Mouse (Mus musculus) embryonic facial prominence, embryonic 13.5 days (tissue): ENCODE data around the gene Luc7l2. TPM values are rescaled to one million over a fixed set of nuclear protein-coding genes. Genes with fewer than 3 reads are reported as not detected.
"Not testable (repeated sequence)": the region's sequence is repeated elsewhere in the genome, so short reads cannot be mapped to it uniquely, and the experiment has no call there.

Experiments used
- ATAC-seq: fragments of 200-750 bp; cut with Nextera tagmentation; 2 replicates; pipeline ENCODE4 v1.8.0; 2017; ENCODE audit warnings: low read depth; ENCODE audit not compliant: insufficient number of reproducible peaks, insufficient read depth, low FRiP score, low TSS enrichment
- H3K27ac ChIP-seq: fragments of 300-500 bp; sonication (generic); 2 replicates; pipeline ENCODE4 v1.5.1; 2015; ENCODE audit warnings: moderate library complexity, mild to moderate bottlenecking, inconsistent platforms
- H3K27me3 ChIP-seq: fragments of 300-500 bp; sonication (generic); 2 replicates; pipeline ENCODE4 v1.6.1; 2015; ENCODE audit warnings: mild to moderate bottlenecking, inconsistent platforms
- H3K36me3 ChIP-seq: fragments of 300-500 bp; sonication (generic); 2 replicates; pipeline ENCODE4 v1.6.1; 2015; ENCODE audit warnings: mild to moderate bottlenecking, inconsistent platforms
- H3K4me1 ChIP-seq: fragments of 300-500 bp; sonication (generic); 2 replicates; pipeline ENCODE4 v1.6.1; 2015; ENCODE audit warnings: inconsistent platforms
- H3K4me2 ChIP-seq: fragments of 300-500 bp; sonication (generic); 2 replicates; pipeline ENCODE4 v1.6.1; 2015; ENCODE audit warnings: moderate library complexity, mild to moderate bottlenecking, inconsistent platforms
- H3K4me3 ChIP-seq: fragments of 300-500 bp; sonication (generic); 2 replicates; pipeline ENCODE4 v1.5.1; 2015; ENCODE audit warnings: mild to moderate bottlenecking, inconsistent platforms
- H3K9ac ChIP-seq: fragments of 300-500 bp; sonication (generic); 2 replicates; pipeline ENCODE4 v1.6.1; 2015; ENCODE audit warnings: mild to moderate bottlenecking, inconsistent platforms
- H3K9me3 ChIP-seq: fragments of 300-500 bp; sonication (generic); 2 replicates; pipeline ENCODE4 v1.6.1; 2016; ENCODE audit warnings: inconsistent platforms
- WGBS: fragments of 180-500 bp; shearing (Covaris S2); methylation state at CpG from one replicate; pipeline ENCODE4 v1.1.7; 2015; ENCODE audit warnings: mixed read lengths; 5-methylcytosine and 5-hydroxymethylcytosine counted together
- polyA plus RNA-seq: library from polyadenylated mRNA; unstranded; fragments of >200 nt; fragmentation: Nextera tagmentation; extraction: Ambion mirVana; gene quantifications from 2 replicates; pipeline ENCODE4 v1.2.1, GENCODE M21; 2015

The Luc7l2 gene
- polyA plus RNA-seq, 1 experiment from 2014 or later: 59.2 TPM

DNA sequence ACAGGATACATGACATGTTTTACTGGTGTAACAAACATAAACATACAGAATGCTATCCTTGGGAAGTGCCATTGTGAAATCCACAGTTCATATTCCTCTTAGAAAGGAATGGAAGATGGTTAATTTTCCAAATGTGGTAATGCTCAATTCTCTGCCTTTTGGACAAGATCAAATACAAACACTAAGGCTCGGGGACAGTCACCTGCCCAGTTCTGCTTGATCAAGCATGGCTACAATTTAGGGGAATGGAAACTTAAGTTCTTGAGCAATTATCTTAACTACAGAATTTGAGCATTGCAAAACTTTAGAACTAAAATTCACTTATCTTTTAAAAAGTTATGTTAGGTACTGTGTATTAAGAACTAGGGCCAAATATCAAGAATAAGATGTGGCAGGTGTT, 15.3 kb upstream of the Luc7l2 start:
- H3K27ac ChIP-seq: no peak overlapping the region; the same call in 1 of the 2 replicates
- no peak for ATAC-seq
- peak overlapping the region; percentile 63 for H3K4me2 ChIP-seq
- H3K9ac ChIP-seq: no peak overlapping the region; the same call in 1 of the 2 replicates
- H3K27me3 ChIP-seq: no peaks in the 10 kb centered on the region
- H3K36me3 ChIP-seq: peaks cover 10% of the 10 kb centered on the region; the same call in 1 of the 2 replicates
- H3K4me1 ChIP-seq: no peaks in the 10 kb centered on the region
- no peaks in the 10 kb centered on the region for H3K9me3 ChIP-seq
- peak overlapping the region; percentile 80 for H3K4me3 ChIP-seq
- WGBS: 93% methylated on average over 1 of the region's 1 CpGs

DNA sequence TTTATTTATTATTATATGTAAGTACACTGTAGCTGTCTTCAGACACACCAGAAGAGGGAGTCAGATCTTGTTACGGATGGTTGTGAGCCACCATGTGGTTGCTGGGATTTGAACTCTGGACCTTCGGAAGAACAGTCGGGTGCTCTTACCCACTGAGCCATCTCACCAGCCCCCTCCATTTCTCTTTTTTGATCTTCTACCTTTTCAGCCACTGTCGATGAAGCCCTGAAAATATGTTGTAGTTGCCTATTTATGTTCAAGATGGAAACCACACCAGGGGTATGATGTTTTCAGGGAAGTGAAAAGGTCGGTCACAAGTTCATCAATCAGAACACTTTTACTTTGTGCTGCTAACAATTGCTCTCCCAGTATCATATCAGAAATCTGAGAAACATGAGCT, 7.0 kb upstream of the Luc7l2 start:
- not testable (repeated sequence) for ATAC-seq, H3K4me1 ChIP-seq, H3K4me2 ChIP-seq, H3K27me3 ChIP-seq, H3K9ac ChIP-seq, H3K4me3 ChIP-seq, H3K27ac ChIP-seq, H3K9me3 ChIP-seq
- peaks cover 10% of the 10 kb centered on the region; the same call in 1 of the 2 replicates for H3K36me3 ChIP-seq
- 88% methylated on average over 5 of the region's 5 CpGs for WGBS

DNA sequence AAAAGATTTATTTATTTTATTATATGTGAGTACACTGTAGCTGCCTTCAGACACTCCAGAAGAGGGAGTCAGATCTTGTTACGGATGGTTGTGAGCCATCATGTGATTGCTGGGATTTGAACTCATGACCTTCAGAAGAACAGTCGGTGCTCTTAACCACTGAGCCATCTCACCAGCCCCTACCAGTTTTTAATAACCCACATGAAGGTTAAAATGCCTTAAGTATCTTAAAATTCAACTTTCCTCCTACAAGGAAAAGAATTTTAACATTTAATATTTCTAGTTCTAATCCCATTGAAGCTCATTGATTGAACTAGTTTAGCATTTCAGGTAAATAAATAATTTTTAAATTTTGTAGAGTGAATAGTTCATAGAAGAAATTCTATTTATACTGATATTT, 4.1 kb upstream of the Luc7l2 start:
- WGBS: 81% methylated on average over 2 of the region's 2 CpGs
- not testable (repeated sequence) for H3K9ac ChIP-seq, H3K9me3 ChIP-seq, H3K4me1 ChIP-seq, H3K36me3 ChIP-seq, H3K27ac ChIP-seq, ATAC-seq, H3K27me3 ChIP-seq, H3K4me3 ChIP-seq, H3K4me2 ChIP-seq

DNA sequence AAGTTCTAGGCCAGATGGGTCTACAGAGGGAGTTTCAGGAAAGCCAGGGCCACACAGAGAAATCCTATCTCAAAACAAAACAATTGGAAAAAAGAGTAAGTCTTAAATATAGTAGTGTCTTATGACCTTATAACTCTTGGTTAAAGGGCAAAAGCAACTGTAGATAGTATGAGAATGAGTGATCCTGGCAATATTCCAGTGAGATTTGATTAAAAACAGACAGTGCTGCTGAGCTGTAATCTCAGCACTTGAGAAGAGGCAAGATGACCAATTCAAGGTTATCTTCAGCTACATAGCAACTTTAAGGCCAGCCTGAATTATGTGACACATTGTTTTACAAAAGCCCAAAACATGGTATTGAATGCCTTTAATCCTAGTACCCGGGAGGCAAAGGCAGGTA, 3.4 kb upstream of the Luc7l2 start:
- no peak overlapping the region for H3K9ac ChIP-seq
- no peak for ATAC-seq
- H3K4me1 ChIP-seq: peaks cover 5% of the 10 kb centered on the region; the same call in 1 of the 2 replicates
- no peak overlapping the region for H3K27ac ChIP-seq
- no peaks in the 10 kb centered on the region for H3K36me3 ChIP-seq
- 67% methylated on average over 1 of the region's 1 CpGs for WGBS
- no peaks in the 10 kb centered on the region for H3K9me3 ChIP-seq
- no peak overlapping the region for H3K4me2 ChIP-seq
- no peak overlapping the region for H3K4me3 ChIP-seq
- no peaks in the 10 kb centered on the region for H3K27me3 ChIP-seq

DNA sequence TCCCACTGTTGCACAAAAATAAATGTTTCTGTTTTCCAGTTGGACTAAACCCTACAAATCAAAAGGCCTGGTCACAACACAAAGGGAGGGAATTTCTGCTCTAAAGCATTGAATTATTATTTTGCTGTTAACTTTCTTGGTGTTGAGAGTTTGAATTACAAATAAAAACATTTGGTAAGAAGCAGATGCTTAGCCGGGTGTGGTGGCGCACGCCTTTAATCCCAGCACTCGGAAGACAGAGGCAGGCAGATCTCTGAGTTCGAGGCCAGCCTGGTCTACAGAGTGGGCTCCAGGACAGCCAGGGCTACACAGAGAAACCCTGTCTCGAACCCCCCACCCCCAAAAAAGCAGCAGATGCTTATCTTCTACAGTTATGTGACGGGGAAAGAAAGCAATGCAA, 2.5 kb upstream of the Luc7l2 start:
- not testable (repeated sequence) for H3K4me2 ChIP-seq, H3K27ac ChIP-seq, ATAC-seq, H3K9ac ChIP-seq, H3K27me3 ChIP-seq, H3K4me3 ChIP-seq, H3K36me3 ChIP-seq, H3K4me1 ChIP-seq, H3K9me3 ChIP-seq
- 90% methylated on average over 7 of the region's 7 CpGs for WGBS

DNA sequence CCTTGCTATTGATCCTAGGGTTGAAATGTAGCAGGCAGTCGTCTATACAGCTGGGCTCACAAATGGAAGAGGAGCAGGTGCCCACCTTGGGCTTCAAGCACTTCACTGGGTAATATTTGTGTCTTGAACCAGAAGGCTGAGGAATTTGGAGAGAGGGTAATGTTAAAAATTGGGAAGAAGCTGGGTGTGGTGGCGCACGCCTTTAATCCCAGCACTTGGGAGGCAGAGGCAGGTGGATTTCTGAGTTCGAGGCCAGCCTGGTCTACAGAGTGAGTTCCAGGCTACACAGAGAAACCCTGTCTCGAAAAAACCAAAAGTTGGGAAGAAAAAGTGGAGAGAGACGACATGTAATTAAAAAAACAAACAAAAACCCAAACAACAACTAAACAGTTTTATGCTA, 1.3 kb upstream of the Luc7l2 start:
- H3K9me3 ChIP-seq, H3K27ac ChIP-seq, H3K9ac ChIP-seq, H3K4me3 ChIP-seq, H3K27me3 ChIP-seq, H3K36me3 ChIP-seq, ATAC-seq: not testable (repeated sequence)
- Histone ChIP-seq H3K4me1 (peaks cover 16% of the 10 kb centered on the region), H3K4me2 (peak overlapping the region; percentile 69)
- 87% methylated on average over 6 of the region's 6 CpGs for WGBS

DNA sequence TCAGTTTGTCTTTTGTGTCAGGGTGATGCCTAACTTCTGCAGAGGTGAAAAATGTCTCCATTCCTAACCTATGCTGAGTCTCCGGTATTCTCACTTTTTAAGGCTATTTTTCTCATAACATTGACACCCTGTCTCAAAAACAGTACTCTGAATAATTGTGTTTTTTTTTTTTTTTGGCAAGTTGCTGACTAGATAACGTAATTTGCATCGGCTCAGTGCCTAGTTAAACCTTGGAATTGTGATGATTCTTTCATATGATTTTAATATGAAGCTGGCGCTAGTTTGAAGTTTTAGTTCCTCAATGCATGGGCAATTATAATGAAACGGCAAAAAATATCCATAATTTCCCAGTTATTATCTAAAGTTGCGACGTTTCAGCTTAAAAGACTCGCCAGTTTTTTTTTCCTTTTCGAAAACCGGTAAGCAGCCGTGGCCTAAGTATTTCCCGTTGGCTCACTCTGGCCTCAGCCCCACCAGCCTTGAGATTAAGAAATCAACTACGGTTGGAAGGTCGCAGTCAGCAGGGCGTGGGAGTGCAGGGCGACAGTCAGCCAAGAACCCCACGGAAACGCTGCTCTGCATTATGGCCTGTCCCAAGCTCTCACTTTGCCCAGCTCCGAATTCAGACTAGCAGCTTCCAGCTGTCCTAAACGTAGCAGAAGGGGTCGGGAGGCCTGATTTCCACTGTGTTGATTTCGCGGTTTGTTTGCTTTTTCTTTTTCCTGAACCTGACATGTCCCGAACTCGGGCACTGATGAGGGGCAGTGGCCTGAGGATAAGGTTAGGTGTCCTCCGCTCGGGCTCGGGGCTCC, 678 bp upstream of the Luc7l2 start:
- peak; percentile 17; the same call in 1 of the 2 replicates for ATAC-seq

DNA sequence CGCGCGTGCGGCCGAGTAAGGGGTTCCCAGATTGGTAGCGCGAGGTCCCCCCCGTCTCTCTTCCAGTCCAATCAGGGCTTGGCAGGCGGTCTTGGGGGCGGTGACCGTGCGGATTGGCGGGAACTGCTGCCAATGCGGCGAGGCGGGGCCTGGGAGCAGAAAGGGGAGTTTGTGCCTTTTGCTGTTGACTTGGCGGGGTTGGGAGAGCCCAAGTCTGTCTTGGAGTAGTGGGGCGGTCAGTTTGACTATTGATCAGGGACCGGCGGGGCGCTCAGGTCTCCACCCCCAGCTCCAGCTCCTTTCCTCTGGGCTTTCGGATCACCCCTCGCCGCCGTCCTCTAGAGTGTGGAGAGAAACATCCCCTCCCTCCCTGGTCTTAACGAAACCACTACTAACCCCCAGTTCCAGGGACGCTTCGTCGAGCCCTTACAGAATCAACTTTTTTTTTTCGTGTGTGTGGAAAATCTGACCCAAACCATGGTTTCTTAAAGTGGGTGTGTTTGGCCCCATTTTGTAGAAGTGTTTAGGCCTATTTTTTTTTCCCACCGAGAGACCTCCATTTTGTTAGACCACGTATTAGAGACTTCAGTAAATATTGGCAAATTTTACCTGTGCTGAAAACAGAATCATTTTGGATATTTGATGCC, 978 bp downstream of the Luc7l2 start:
- H3K4me2 ChIP-seq: peak overlapping the region; percentile 54
- WGBS: under 1% methylated on average over 32 of the region's 32 CpGs
- peak overlapping the region; percentile 70 for H3K4me3 ChIP-seq
- H3K4me1 ChIP-seq: peaks cover 17% of the 10 kb centered on the region
- no peaks in the 10 kb centered on the region for H3K9me3 ChIP-seq
- no peaks in the 10 kb centered on the region for H3K36me3 ChIP-seq
- peak; percentile 94 for ATAC-seq
- peak overlapping the region; percentile 99 for H3K27ac ChIP-seq
- peak overlapping the region; percentile 94 for H3K9ac ChIP-seq
- H3K27me3 ChIP-seq: no peaks in the 10 kb centered on the region

More for the DNA sequence above, 678 bp upstream of the Luc7l2 start:
- no peaks in the 10 kb centered on the region for H3K36me3 ChIP-seq
- H3K4me3 ChIP-seq: peak overlapping the region; percentile 70
- peak overlapping the region; percentile 69 for H3K4me2 ChIP-seq
- peaks cover 17% of the 10 kb centered on the region for H3K4me1 ChIP-seq
- peak overlapping the region; percentile 99 for H3K27ac ChIP-seq
- peak overlapping the region; percentile 94 for H3K9ac ChIP-seq
- WGBS: 6% methylated on average over 28 of the region's 28 CpGs
- no peaks in the 10 kb centered on the region for H3K27me3 ChIP-seq
- H3K9me3 ChIP-seq: no peaks in the 10 kb centered on the region

DNA sequence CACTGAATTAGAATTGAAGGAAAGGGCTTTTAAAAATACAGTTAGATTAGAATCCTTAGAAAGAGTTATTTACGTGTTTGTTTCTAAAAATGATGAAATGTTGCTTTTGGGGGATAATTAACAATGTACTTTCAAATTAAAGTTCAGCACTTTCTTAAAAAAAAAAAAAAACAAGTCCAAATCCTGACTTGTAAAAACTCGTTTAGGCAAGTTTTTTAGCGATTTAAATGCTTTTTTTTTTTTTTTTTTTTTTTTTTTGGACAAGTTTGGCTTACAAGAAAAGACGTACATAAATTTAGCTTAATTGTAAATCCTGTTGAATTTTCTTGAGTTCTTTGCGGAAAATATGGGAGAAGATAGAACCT, 1.5 kb downstream of the Luc7l2 start:
- Histone ChIP-seq H3K27ac (peak overlapping the region; percentile 99; the same call in 1 of the 2 replicates), H3K4me2 (peak overlapping the region; percentile 54), H3K27me3 (no peaks in the 10 kb centered on the region), H3K9ac (0 out of 2 replicates have a peak overlapping the region, but pooled peaks have one; percentile 94), H3K4me3 (peak overlapping the region; percentile 70), H3K9me3 (no peaks in the 10 kb centered on the region), H3K36me3 (peaks cover 2% of the 10 kb centered on the region), H3K4me1 (peaks cover 17% of the 10 kb centered on the region)
- WGBS: 25% methylated on average over 5 of the region's 5 CpGs
- ATAC-seq: no peak

DNA sequence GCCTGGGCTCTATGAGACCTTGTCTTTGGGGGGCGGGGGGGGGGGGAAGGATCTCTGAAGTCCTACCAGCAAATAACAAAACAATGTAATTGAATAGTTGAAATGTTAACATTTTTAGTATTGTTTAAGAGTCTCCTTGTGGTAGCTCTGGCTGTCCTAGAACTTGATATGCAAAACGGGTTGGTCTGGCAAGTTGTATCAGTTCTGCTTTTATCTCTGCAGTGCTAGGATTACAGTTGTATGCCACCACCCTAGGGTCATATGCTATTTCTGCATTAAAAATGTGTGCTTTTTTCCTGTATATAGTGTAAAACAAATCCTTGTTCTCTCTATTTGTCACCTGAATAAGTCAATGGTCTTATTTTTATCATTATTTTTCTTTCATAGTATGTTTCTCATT, 25.0 kb downstream of the Luc7l2 start:
- H3K27ac ChIP-seq: no peak overlapping the region
- no peak for ATAC-seq
- no peak overlapping the region for H3K9ac ChIP-seq
- no peaks in the 10 kb centered on the region for H3K9me3 ChIP-seq
- H3K36me3 ChIP-seq: peaks cover 57% of the 10 kb centered on the region
- H3K4me1 ChIP-seq: no peaks in the 10 kb centered on the region
- no peak overlapping the region for H3K4me2 ChIP-seq
- 87% methylated on average over 2 of the region's 2 CpGs for WGBS
- no peaks in the 10 kb centered on the region for H3K27me3 ChIP-seq
- no peak overlapping the region for H3K4me3 ChIP-seq

DNA sequence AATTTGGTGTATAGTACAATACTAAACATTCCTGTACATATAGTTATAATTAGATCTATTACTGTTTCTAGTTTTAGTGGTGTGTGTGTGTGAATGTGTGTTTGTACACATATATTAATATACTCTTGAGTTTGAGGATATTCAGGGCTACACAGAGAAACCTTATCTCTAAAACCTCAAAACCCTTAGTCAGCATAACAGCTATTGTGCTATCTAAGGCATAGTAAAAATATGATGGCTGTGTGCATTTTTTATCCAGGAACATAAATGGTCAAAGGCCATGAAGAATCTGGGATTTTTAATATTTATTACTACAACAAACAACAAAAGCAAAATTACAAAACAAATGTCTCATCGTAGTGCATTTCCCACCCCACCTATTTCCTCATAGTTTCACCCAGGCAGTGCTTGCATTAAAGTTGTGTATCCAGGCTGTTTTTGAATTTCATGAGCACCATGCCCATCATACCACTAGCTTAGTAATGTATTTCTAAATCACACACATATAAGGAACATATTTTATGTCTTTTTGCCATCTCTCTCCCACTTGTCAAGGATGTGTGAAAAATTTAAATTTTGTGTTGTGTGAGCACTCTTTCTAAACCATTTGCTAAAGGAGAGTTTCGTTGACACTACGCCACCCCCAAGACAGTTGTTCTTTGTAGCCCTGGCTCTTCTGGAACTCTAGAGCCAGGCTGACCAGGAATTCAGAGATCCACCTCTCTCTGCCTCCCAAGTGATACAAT, 29.2 kb downstream of the Luc7l2 start:
- Histone ChIP-seq H3K36me3 (peaks cover 56% of the 10 kb centered on the region), H3K27me3 (no peaks in the 10 kb centered on the region), H3K9me3 (no peaks in the 10 kb centered on the region), H3K4me3 (no peak overlapping the region), H3K27ac (no peak overlapping the region), H3K4me2 (no peak overlapping the region), H3K4me1 (no peaks in the 10 kb centered on the region), H3K9ac (no peak overlapping the region)
- ATAC-seq: no peak
- 96% methylated on average over 3 of the region's 3 CpGs for WGBS
